ENCODE assay signal across 24 mouse cellular contexts in the genomic region with DNA sequence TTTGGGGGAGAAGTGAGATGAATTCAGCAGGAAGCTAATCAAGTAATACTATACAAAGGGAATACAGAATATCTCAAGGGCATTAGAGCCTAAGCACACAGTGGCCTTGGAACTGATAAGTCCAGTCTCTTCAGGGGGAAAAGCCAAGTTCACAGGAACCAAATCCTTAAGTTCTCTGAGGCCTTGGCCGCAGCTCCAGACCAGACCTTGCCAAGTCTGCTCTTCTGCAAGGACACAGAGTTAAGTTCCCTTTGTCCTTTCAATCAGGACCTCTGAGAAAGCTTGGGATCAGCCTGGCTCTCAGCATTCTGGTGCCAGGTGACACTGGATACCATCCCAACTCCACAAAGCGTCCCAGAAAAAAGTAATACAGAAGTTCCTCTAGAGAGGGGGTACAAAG.
DNase-seq lines count a peak whose midpoint lies in the region; ATAC-seq lines count a peak whose summit lies in the region.
"Had no signal": no experiment of that assay in that cellular context is flagged by ENCODE, and none has a peak within 500 bp of the region (broad histone marks: within the 10 kb centered on the region; RNA-seq: fewer than 3 reads in every experiment).

No protein-coding gene starts in this region.

- H3K9ac ChIP-seq in heart, embryonic 12.5 days, result no peak overlapping the region
- H3K9ac ChIP-seq: embryonic facial prominence, embryonic 15.5 days; forebrain, embryonic 15.5 days; hindbrain, embryonic 14.5 days; limb, embryonic 15.5 days; liver, embryonic 14.5 days; lung, embryonic 15.5 days; midbrain, embryonic 13.5 days; stomach, embryonic 15.5 days had no signal

- WGBS in heart, embryonic 12.5 days, result 78% methylated on average over 2 of the region's 2 CpGs

- no peak overlapping the region for H3K4me3 ChIP-seq in heart, embryonic 12.5 days
- H3K4me3 ChIP-seq: embryonic facial prominence, embryonic 15.5 days; forebrain, embryonic 15.5 days; limb, embryonic 15.5 days; lung, embryonic 15.5 days; megakaryocyte, embryonic 14.5 days; midbrain, embryonic 13.5 days; stomach, embryonic 15.5 days had no signal

- H3K27me3 ChIP-seq in heart, embryonic 12.5 days (replicated peaks), result no peaks in the 10 kb centered on the region
- H3K27me3 ChIP-seq: embryonic facial prominence, embryonic 15.5 days; forebrain, embryonic 15.5 days; limb, embryonic 15.5 days; lung, embryonic 15.5 days; megakaryocyte, embryonic 14.5 days; midbrain, embryonic 13.5 days; stomach, embryonic 15.5 days had no signal

- H3K36me3 ChIP-seq in heart, embryonic 12.5 days, result no peaks in the 10 kb centered on the region
- H3K36me3 ChIP-seq: embryonic facial prominence, embryonic 15.5 days; forebrain, embryonic 15.5 days; limb, embryonic 15.5 days; lung, embryonic 15.5 days; midbrain, embryonic 13.5 days; stomach, embryonic 15.5 days had no signal

- no peak overlapping the region for H3K27ac ChIP-seq in heart, embryonic 12.5 days (ENCODE audit: poor library complexity, severe bottlenecking)
- H3K27ac ChIP-seq: embryonic facial prominence, embryonic 15.5 days; forebrain, embryonic 15.5 days; hindbrain, embryonic 14.5 days; limb, embryonic 15.5 days; liver, embryonic 14.5 days; lung, embryonic 15.5 days; midbrain, embryonic 13.5 days; stomach, embryonic 15.5 days had no signal

- no peaks in the 10 kb centered on the region for H3K4me1 ChIP-seq in heart, embryonic 12.5 days (replicated peaks)
- H3K4me1 ChIP-seq: embryonic facial prominence, embryonic 15.5 days; forebrain, embryonic 15.5 days; limb, embryonic 15.5 days; lung, embryonic 15.5 days; megakaryocyte, embryonic 14.5 days; midbrain, embryonic 13.5 days; stomach, embryonic 15.5 days had no signal

- no peak for ATAC-seq in heart, embryonic 12.5 days (ENCODE audit: insufficient number of reproducible peaks, low FRiP score)
- ATAC-seq: forebrain, embryonic 15.5 days; midbrain, embryonic 13.5 days had no signal

- peak; percentile 17 for DNase-seq in adrenal gland, adult 8-10 months
- no peak for DNase-seq in adrenal gland, postnatal 4 days (ENCODE audit: low spot score in 2 of 2)
- peak; percentile 96 for DNase-seq in heart, adult 11 months
- DNase-seq in ovary, postnatal 36 days (ENCODE audit: low spot score), result peak; percentile 26
- no peak for DNase-seq in ovary, postnatal 14 days (ENCODE audit: low spot score)
- no peak for DNase-seq in cerebellum, adult 11-12 months
- DNase-seq in cerebellum, postnatal 36 days, result no peak
- DNase-seq: cerebellum, adult 9-10 months; kidney, adult 8-10 months; kidney, postnatal 10 days; left cerebral cortex, postnatal 4 days; lung, postnatal 36 days; right cerebral cortex, adult 18-20 months; right cerebral cortex, postnatal 4 days had no signal

- H3K9me3 ChIP-seq in heart, embryonic 12.5 days (replicated peaks), result no peaks in the 10 kb centered on the region
- H3K9me3 ChIP-seq: embryonic facial prominence, embryonic 15.5 days; forebrain, embryonic 15.5 days; limb, embryonic 15.5 days; lung, embryonic 15.5 days; megakaryocyte, embryonic 14.5 days; midbrain, embryonic 13.5 days; stomach, embryonic 15.5 days had no signal

- H3K4me2 ChIP-seq in heart, embryonic 12.5 days, result no peak overlapping the region
- H3K4me2 ChIP-seq: embryonic facial prominence, embryonic 15.5 days; forebrain, embryonic 15.5 days; hindbrain, embryonic 14.5 days; limb, embryonic 15.5 days; lung, embryonic 15.5 days; midbrain, embryonic 13.5 days; stomach, embryonic 15.5 days had no signal

Comparison
In these comparisons a context has a peak if more than half of its experiments do, and no peak if none do; other contexts are left out.
1. DNase-seq: peak in adrenal gland, adult 8-10 months (single experiment), heart, adult 11 months (single experiment) and ovary, postnatal 36 days (single experiment); none in adrenal gland, postnatal 4 days (0 of 2), ovary, postnatal 14 days (single experiment), cerebellum, adult 11-12 months (single experiment) and cerebellum, postnatal 36 days (0 of 2).